Mouse (Mus musculus) hindbrain, embryonic 13.5 days (tissue): ENCODE measurements around the gene Hist1h2bn. TPM values are rescaled to one million over a fixed set of nuclear protein-coding genes. Genes with fewer than 3 reads are reported as not detected.
"Not testable (repeated sequence)": the region's sequence is repeated elsewhere in the genome, so short reads cannot be mapped to it uniquely, and the experiment has no call there.

Experiments
- ATAC-seq: fragments of 200-750 bp; cut with Nextera tagmentation; 2 replicates; pipeline ENCODE4 v1.8.0; 2017; ENCODE audit warnings: moderate TSS enrichment; ENCODE audit not compliant: low FRiP score
- H3K27ac ChIP-seq: fragments of 300-500 bp; sonication (generic); 2 replicates; pipeline ENCODE4 v1.5.1; 2015; ENCODE audit warnings: inconsistent platforms, mild to moderate bottlenecking, moderate library complexity
- H3K27me3 ChIP-seq: fragments of 300-500 bp; sonication (generic); 2 replicates; pipeline ENCODE4 v1.6.1; 2015; ENCODE audit warnings: mild to moderate bottlenecking, inconsistent platforms
- H3K36me3 ChIP-seq: fragments of 300-500 bp; sonication (generic); 2 replicates; pipeline ENCODE4 v1.6.1; 2015; ENCODE audit warnings: mild to moderate bottlenecking, inconsistent platforms
- H3K4me1 ChIP-seq: fragments of 300-500 bp; sonication (generic); replicated peaks from 2 replicates; pipeline ENCODE4 v1.6.1; 2015; ENCODE audit warnings: inconsistent platforms
- H3K4me2 ChIP-seq: fragments of 300-500 bp; sonication (generic); 2 replicates; pipeline ENCODE4 v1.6.1; 2015; ENCODE audit warnings: inconsistent platforms, mild to moderate bottlenecking, moderate library complexity
- H3K4me3 ChIP-seq: fragments of 300-500 bp; sonication (generic); 2 replicates; pipeline ENCODE4 v1.5.1; 2015; ENCODE audit warnings: mild to moderate bottlenecking, inconsistent platforms
- H3K9ac ChIP-seq: fragments of 300-500 bp; sonication (generic); 2 replicates; pipeline ENCODE4 v1.6.1; 2015; ENCODE audit warnings: mild to moderate bottlenecking, inconsistent platforms
- H3K9me3 ChIP-seq: fragments of 300-500 bp; sonication (generic); 2 replicates; pipeline ENCODE4 v1.6.1; 2016; ENCODE audit warnings: inconsistent platforms
- WGBS: fragments of 180-500 bp; shearing (Covaris S2); methylation state at CpG from one replicate; pipeline ENCODE4 v1.1.7; 2015; 5-methylcytosine and 5-hydroxymethylcytosine counted together
- polyA plus RNA-seq: library from polyadenylated mRNA; unstranded; fragments of >200 nt; fragmentation: Nextera tagmentation; extraction: Ambion mirVana; gene quantifications from 2 replicates; pipeline ENCODE4 v1.2.1, GENCODE M21; 2015

Hist1h2bn gene
- polyA plus RNA-seq, 1 experiment from 2014 or later = 0.60 TPM

DNA sequence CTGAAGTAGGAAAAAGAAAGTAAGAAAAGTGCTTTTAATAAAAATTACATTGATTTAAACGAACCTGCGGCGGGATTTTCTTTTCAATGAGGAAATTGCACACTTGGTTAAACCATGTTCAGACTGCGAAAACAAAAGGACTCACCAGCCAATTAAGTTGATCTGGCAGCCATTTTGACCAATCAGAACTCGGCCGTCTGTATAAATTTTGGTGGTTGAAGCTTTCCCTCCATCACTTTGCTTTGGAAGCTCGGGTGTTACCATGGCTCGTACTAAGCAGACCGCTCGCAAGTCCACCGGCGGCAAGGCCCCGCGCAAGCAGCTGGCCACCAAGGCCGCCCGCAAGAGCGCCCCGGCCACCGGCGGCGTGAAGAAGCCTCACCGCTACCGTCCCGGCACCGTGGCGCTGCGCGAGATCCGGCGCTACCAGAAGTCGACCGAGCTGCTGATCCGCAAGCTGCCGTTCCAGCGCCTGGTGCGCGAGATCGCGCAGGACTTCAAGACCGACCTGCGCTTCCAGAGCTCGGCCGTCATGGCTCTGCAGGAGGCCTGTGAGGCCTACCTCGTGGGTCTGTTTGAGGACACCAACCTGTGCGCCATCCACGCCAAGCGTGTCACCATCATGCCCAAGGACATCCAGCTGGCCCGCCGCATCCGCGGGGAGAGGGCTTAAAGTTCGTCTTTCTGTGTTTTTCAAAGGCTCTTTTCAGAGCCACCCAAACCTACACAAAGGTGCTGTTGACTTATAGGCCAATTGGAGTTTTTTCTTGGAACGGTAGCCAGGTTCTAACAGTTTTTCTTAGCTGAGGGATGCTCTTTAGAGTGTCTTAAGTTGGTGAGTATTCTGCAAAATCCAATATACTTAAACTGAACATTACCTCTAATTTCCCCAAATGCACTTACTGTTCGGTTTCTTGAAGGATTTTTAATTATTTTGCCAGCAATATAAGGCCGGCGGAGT lies 36.2 kb upstream of the Hist1h2bn start, which contains the start of gene Hist1h3h:
Gene Hist1h3h (plus strand): TSS at position 263 of the 961 bp plus-strand sequence.
- H3K27ac ChIP-seq = peak within 1 kb of the TSS; percentile 96
- not testable (repeated sequence) for H3K9me3 ChIP-seq, H3K27me3 ChIP-seq, H3K36me3 ChIP-seq
- ATAC-seq = peak; percentile 43
- H3K4me1 ChIP-seq = peaks cover 37% of the 10 kb centered on the region
- WGBS = under 1% methylated on average over 30 of the region's 56 CpGs
- H3K4me2 ChIP-seq = peak within 1 kb of the TSS; percentile 75
- peak within 1 kb of the TSS; percentile 80 for H3K9ac ChIP-seq
- H3K4me3 ChIP-seq = peak within 1 kb of the TSS; percentile 46

GRCm38 (mm10) chr13:21718381-21719080 lies 35.4 kb upstream of the Hist1h2bn start:
- no peak for ATAC-seq

DNA sequence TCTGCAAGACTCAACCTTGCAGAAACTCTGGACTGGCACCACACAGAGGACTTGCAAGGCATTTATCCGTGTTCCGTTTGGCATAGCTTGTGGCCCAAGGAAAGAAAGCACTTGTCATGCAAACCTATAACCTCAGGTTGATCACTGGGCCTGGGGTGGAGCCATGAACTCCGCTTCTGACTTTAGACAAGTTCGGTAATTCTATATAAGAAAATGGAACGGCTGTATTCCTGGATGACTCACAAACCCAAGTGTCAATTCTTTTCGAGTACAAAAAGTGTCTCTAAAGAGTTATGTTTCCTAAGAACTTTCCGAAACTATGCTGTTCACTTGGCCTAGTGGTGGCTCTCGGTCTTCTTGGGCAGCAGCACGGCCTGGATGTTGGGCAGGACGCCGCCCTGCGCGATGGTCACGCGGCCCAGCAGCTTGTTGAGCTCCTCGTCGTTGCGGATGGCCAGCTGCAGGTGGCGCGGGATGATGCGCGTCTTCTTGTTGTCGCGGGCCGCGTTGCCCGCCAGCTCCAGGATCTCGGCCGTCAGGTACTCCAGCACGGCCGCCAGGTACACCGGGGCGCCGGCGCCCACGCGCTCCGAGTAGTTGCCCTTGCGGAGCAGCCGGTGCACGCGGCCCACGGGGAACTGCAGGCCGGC lies 32.7 kb upstream of the Hist1h2bn start:
- ATAC-seq = peak; percentile 13
- Histone ChIP-seq H3K27ac (peak overlapping the region; percentile 77), H3K4me1 (peaks cover 29% of the 10 kb centered on the region), H3K9ac (peak overlapping the region; percentile 56; the same call in 1 of the 2 replicates), H3K4me3 (peak overlapping the region; percentile 42), H3K4me2 (peak overlapping the region; percentile 67)
- not testable (repeated sequence) for H3K27me3 ChIP-seq, H3K36me3 ChIP-seq, H3K9me3 ChIP-seq
- WGBS = 2% methylated on average over 24 of the region's 44 CpGs

More at GRCm38 (mm10) chr13:21718381-21719080, 35.4 kb upstream of the Hist1h2bn start:
- Histone ChIP-seq H3K9me3 (no peaks in the 10 kb centered on the region), H3K9ac (peak overlapping the region; percentile 80), H3K4me3 (peak overlapping the region; percentile 46), H3K36me3 (no peaks in the 10 kb centered on the region), H3K27me3 (no peaks in the 10 kb centered on the region), H3K27ac (peak overlapping the region; percentile 81), H3K4me2 (peak overlapping the region; percentile 75), H3K4me1 (peaks cover 38% of the 10 kb centered on the region)
- 67% methylated on average over 4 of the region's 4 CpGs for WGBS

DNA sequence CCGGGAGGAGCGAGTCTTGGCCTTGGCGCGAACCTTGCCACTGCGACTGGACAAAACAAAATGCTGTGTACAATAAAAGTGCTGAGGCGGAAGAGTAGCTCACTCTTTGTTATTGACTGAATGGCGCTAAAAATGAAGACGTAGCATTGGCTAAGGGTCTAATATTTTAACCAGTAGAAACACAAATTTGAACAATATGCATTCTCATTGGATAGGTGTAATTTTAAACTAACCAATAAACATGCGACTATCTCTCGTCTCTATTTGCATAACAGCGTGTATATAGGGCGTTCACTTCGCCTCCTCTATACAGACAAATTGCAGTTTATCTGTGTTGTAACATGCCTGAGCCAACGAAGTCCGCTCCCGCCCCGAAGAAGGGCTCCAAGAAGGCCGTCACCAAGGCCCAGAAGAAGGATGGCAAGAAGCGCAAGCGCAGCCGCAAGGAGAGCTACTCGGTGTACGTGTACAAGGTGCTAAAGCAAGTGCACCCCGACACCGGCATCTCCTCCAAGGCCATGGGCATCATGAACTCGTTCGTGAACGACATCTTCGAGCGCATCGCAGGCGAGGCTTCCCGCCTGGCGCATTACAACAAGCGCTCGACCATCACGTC lies 32.1 kb upstream of the Hist1h2bn start, which contains the start of gene Hist1h2bm:
Gene Hist1h2bm (plus strand): TSS at position 288 of the 616 bp plus-strand sequence.
- peak; percentile 98 for ATAC-seq

GRCm38 (mm10) chr13:21722373-21722925 lies 31.5 kb upstream of the Hist1h2bn start:
- H3K9ac ChIP-seq = peak overlapping the region; percentile 68
- peak overlapping the region; percentile 67 for H3K4me2 ChIP-seq
- H3K9me3 ChIP-seq = no peaks in the 10 kb centered on the region
- H3K4me3 ChIP-seq = peak overlapping the region; percentile 42
- H3K27me3 ChIP-seq = no peaks in the 10 kb centered on the region
- no peaks in the 10 kb centered on the region for H3K36me3 ChIP-seq
- peak overlapping the region; percentile 90 for H3K27ac ChIP-seq
- peaks cover 24% of the 10 kb centered on the region for H3K4me1 ChIP-seq
- WGBS = 3% methylated on average over 11 of the region's 11 CpGs
- peak; percentile 22 for ATAC-seq

More for the DNA sequence above, 32.1 kb upstream of the Hist1h2bn start, which contains the start of gene Hist1h2bm:
- peak within 1 kb of the TSS; percentile 68 for H3K9ac ChIP-seq
- peak within 1 kb of the TSS; percentile 67 for H3K4me2 ChIP-seq
- H3K9me3 ChIP-seq, H3K27me3 ChIP-seq, H3K36me3 ChIP-seq: not testable (repeated sequence)
- peak within 1 kb of the TSS; percentile 90 for H3K27ac ChIP-seq
- peaks cover 26% of the 10 kb centered on the region for H3K4me1 ChIP-seq
- peak within 1 kb of the TSS; percentile 42 for H3K4me3 ChIP-seq
- WGBS = under 1% methylated on average over 37 of the region's 37 CpGs

- Histone ChIP-seq H3K27ac (peak overlapping the region; percentile 52; the same call in 1 of the 2 replicates), H3K9ac (no peak overlapping the region), H3K4me1 (peaks cover 26% of the 10 kb centered on the region), H3K4me2 (peak overlapping the region; percentile 67), H3K9me3 (no peaks in the 10 kb centered on the region), H3K4me3 (no peak overlapping the region), H3K36me3 (no peaks in the 10 kb centered on the region), H3K27me3 (no peaks in the 10 kb centered on the region)
- WGBS = 35% methylated on average over 5 of the region's 5 CpGs
- no peak for ATAC-seq
These were observed 30.7 kb upstream of the Hist1h2bn start for GRCm38 (mm10) chr13:21722993-21723836.

GRCm38 (mm10) chr13:21727948-21728572 lies 25.9 kb upstream of the Hist1h2bn start:
- WGBS = 17% methylated on average over 11 of the region's 11 CpGs
- Histone ChIP-seq H3K9ac (no peak overlapping the region), H3K36me3 (no peaks in the 10 kb centered on the region), H3K9me3 (no peaks in the 10 kb centered on the region), H3K4me2 (no peak overlapping the region), H3K27me3 (no peaks in the 10 kb centered on the region), H3K4me1 (peaks cover 7% of the 10 kb centered on the region; the same call in 1 of the 2 replicates), H3K27ac (peak overlapping the region; percentile 63), H3K4me3 (no peak overlapping the region)
- peak; percentile 66 for ATAC-seq

GRCm38 (mm10) chr13:21729544-21729943 lies 24.4 kb upstream of the Hist1h2bn start:
- no peaks in the 10 kb centered on the region for H3K27me3 ChIP-seq
- H3K4me3 ChIP-seq = no peak overlapping the region
- no peak overlapping the region for H3K4me2 ChIP-seq
- H3K9ac ChIP-seq = no peak overlapping the region
- H3K4me1 ChIP-seq = peaks cover 12% of the 10 kb centered on the region
- no peaks in the 10 kb centered on the region for H3K36me3 ChIP-seq
- 69% methylated on average over 1 of the region's 1 CpGs for WGBS
- H3K9me3 ChIP-seq = no peaks in the 10 kb centered on the region
- no peak overlapping the region for H3K27ac ChIP-seq
- ATAC-seq = no peak

DNA sequence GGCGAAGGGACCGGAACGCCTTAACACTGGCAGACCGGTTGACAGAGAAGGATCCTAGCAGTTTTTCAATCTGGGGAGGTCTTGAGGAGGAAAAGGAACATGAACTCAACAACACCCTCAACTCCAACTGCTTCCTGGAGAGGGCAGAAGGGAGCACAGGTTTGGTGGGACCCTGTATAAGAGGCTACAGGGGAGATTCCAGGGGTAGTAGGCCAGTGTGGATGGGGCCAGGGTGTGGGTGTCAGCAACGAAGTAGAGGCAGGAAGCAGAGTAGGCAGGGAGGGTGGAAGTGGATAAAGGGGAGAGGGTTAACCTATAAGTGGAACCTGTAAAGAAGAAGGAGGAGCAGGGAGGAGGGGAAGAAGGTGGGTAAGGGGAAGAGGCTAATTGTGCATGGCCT lies 20.5 kb upstream of the Hist1h2bn start:
- Histone ChIP-seq H3K4me1 (peaks cover 16% of the 10 kb centered on the region), H3K36me3 (no peaks in the 10 kb centered on the region), H3K27ac (peak overlapping the region; percentile 97), H3K4me2 (no peak overlapping the region), H3K27me3 (no peaks in the 10 kb centered on the region), H3K4me3 (no peak overlapping the region), H3K9ac (no peak overlapping the region), H3K9me3 (no peaks in the 10 kb centered on the region)
- 65% methylated on average over 5 of the region's 5 CpGs for WGBS
- peak; percentile 19 for ATAC-seq
